Mouse (Mus musculus) activated CD4-positive, CD25-positive, alpha-beta regulatory T cell, adult 4 months (primary cell): ENCODE measurements at regions not wholly inside any gene's neighbourhood (a gene's known extent, or its start where the extent isn't known, plus 50 kb on each side); places are given as distances from the start of the nearest gene placed in this dataset.

Experiments used
- ATAC-seq: one replicate; pipeline ENCODE4 v1.8.0; 2017

DNA sequence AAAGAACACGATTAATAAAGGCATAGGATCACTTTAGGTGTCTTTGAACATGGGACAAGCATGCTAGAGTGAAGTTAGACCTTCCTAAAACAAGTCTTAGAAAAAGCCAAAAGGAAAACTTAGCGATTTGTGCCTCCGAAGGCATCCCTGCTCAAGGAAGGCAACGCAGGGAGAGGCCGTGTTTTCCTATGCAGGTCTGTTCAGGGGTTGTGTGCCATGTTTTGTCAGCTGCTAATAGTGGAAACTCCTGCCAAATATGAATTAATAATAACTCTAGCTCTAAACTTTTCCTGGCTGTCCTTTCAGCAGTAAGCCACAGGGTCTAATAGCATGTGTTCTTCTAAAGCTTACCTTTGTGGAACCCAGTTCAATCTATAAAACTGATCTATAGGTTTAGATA lies 168.4 kb upstream of the Ccdc122 start:
- ATAC-seq: no peak

DNA sequence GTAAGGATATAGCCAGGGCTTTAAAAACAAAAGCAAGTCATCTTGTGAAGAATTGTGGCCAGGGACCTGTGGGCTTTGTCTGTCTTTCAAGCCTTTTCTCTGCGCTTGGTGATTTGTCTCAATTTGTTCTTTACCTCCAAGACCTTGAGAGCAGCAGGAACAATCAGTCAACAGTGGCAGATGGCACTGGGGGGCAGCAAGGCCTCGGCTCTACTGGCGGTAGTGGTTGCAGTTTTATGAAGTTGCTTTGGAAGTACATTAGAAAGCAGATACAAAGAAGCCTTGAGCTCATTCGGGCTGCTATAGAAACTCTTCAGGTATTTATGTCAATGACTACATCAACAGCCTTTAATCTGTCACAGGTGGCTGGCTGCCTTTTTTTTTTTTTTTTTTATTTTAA lies 171.9 kb upstream of the Ccdc122 start:
- no peak for ATAC-seq

DNA sequence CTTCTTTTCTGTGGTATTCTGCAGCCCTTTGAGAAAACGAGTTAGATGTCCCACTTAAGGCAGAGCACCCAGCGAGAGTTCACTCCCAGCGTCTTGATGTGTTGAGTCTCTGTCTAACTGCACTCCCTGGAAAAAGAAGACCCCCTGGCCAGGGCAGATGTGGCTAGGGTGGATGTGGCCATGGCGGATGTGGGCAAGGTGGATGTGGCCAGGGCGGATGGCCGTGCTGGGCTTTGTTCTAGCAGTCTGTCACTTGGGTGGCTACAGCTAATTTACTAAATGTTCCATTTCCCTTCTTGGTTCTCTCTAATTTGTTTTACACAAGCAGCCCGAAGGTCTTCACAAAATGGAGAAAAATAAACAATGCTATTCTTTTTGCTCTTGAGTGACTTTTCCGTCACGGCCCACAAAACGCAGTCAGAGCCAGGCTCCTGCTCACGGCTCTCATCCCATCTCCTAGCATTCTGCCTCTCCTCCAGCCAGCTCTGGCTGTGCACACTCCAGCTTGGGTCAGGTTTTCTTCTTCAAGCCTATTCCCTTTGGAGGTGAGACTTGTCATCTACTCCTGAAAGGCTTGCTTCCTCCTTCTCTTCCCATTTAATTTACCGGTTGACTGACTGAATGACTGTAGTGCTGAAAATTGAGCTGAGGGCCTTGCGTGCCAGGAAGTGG lies 173.4 kb upstream of the Ccdc122 start:
- no peak for ATAC-seq

DNA sequence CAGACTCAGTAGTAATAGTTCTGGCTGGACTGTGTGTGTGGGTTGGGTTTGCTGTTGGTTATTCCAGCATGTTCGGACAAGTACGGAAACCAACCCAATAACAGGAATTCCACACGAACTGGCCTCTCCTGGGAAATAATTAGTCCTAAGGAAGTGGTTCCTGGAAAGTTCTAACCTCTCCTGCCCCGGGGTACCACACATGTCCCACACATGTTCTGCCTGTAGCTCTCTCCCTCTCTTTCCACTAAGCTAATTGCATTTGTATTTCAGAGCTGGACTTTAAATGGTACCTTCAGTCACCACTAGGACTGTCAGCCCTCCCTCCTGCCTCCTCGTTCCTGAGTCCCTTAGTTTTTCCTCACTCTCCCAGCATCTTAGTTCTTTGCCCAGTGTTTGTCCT lies 178.2 kb upstream of the Ccdc122 start:
- ATAC-seq: no peak

DNA sequence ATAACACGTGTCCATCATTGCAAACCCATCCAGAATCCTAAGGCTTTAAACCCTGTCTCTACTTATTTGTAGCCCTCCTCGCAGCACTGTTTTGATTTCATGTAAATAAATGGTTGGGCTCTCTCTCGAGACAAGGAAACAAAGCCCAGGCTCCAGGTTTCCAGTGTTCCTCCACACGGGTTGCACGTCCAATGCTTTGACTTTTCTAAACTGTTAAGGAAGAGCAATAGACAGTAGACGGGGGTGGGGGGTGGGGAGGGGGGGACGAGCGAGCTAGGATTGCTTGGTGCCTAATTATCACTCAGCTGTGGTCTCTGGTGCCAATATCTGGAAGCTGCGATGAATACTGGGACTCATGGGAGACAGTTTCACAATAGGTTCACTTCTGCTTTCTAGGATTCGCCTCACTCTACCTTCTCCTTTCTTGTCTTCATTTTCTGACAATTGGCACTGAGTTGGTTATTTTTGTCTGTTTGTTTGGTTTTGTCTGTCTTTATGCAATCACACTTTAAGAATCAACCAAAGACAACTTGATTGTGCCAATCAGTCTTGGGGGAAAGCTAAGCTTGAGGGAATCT lies 179.3 kb upstream of the Ccdc122 start:
- ATAC-seq: no peak

DNA sequence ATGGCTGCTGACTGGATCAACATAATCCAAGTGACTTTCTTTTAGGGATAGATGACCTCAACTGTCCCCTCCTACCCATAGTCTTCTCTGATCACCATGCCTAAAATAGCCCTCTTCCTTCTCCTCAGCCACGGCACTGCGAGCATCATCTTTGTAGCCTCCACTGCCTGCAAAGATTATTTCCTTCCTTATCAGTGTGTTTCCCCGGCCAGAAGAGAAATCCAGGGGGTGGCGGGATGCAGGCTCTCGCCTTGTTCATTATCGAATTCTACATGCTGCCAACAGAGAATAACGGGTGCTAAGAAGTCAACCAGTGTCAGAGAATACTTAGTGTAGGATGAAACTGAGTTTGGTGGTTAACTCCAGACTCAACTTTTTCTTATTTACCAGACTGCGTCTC lies 180.0 kb upstream of the Ccdc122 start:
- no peak for ATAC-seq

DNA sequence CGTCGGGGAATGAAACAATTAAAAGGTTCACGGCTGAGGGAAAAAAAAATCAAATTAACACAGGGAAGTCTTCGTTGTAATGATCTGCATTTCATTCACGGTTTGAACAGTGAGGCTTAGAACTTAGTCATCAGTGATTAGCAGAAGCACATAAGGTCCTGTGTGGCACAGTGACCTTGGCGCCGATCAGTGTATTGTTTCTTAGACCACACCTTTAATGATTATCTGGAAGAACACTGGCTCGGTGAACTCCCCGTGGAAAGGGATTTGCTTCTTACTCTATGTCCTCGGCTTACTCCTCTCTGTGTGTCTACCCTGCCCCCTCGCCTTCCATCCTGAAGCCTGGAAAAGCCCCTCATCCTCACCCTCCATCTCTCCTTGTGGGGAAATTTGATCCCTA lies 181.6 kb upstream of the Ccdc122 start:
- no peak for ATAC-seq

DNA sequence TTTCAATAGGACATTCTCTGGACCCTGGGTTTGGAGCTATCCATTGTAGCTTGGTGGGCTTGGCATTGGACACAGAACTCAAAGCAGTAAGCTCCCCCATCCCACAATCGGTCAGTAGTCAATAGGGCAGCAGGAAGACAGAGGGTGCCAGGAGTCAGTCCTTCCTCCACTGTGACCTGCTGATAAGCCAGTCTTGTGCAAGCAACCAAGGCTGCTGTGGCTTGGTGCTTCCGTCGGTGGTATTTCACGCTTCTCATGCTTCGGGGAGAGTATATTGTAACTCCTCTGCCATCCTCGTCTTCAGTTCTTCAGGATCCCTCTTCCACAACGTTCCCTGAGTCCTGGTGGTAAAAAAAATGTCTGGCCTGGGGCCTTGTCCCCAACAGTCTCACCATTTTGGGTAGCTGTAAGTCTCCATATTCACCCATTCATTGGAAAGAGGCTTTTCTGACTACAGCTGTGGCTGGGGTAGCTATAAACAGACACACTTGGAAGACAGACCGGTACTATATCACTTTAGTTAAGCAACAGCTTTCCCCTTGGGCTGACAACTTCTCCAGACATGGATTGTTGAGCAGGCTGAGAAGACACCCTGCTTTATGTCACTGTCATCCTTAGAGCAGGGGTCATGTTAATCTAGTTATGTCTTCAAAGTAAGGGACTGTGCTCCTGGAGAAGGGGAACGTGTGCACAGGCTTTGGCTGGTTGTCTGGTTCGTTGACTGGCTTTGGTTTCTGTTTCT lies 184.9 kb upstream of the Ccdc122 start:
- no peak for ATAC-seq

DNA sequence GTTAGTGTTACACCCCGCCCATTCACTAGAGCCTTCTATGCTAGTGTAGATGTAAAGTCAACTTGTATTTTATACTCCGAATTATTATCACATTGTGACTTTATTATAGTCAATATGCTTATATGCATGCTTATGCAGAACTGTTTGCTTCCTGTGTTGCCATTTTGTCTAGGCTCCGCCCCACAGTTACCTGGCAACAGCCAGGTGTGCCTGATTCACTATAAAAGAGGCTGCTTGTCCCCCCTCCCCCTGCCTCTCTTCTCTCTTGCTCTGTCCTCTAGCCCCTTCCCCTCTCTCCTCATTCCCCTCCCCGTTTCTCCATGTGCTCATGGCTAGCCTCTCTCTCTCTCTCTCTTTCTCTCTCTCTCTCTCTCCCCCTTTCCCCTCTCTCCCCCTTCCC lies 185.9 kb upstream of the Ccdc122 start:
- no peak for ATAC-seq

DNA sequence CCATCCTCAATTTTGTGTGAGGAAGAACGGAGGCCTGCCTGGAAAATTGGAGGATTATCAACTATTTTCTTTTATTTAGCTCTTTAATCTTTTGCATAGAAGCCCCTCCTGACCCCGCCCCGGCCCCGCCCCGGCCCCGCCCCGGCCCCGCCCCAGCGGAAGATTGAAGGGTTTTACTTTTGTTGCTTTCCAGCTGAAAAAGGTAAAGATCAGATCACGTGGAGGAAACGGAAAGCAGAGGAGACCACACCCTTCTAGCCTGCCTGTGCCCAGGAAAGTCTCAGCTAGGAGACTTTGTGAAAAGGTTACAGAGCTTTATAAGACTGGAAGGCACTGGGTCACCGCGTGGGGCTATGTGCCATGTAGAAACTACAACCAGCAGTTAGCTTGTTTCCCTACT lies 186.5 kb upstream of the Ccdc122 start:
- no peak for ATAC-seq

DNA sequence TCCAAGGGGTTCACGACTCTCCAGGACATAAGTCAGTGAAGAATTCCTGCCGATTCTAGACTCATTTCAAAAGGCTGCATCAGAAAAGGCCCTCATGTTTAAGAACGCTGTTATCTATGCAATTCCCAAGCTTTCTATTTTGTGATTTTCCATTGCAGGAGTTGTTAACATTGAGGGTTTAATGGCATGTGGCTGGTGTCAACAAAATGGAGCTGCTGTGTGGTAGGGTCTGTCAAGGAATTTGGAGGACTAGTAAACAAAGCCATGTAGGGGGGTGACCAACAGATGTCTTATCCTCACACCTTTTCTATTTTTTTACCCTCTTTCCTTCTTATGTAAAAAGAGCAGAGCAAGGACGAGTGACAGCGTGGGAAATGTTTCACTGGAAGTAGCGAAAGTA lies 186.9 kb upstream of the Ccdc122 start:
- no peak for ATAC-seq

DNA sequence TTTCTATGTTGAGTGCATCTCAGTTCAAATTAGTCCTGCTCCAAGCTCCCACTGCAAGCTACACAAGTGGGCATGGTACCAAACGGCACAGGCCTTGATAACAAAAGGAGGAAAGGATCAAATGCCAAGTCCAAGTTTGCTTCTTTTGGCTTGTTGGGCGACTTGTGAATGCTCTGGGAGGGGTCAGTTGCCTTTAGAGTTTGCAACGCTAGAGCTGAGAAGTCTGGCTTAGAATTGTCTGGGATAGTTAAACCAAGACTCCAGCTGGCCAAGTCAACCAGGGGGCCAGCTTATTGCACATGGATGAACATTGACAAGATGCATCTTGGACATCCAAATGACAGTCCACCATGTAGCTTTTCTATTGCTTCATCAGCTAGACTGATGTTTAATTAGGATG lies 187.5 kb upstream of the Ccdc122 start:
- ATAC-seq: no peak

DNA sequence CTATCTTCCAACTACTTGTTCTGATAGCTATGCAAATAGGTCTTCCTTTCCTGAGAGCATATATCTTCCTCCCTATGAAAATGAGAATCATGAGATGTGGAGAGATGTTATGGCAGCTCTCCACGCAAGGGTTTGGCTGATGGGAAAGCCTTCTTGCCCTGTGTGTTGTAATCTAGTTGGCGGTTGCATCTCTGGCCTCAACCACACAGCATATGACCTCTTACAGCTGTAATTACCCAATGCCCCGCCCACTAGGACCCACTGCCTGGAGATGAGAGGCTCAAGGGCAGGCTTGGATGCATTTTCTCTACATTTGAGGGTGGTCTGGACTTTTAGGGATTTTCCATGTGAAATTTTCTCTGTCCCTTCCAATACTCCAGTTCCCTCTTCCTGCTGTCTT lies 190.9 kb upstream of the Ccdc122 start:
- ATAC-seq: no peak

DNA sequence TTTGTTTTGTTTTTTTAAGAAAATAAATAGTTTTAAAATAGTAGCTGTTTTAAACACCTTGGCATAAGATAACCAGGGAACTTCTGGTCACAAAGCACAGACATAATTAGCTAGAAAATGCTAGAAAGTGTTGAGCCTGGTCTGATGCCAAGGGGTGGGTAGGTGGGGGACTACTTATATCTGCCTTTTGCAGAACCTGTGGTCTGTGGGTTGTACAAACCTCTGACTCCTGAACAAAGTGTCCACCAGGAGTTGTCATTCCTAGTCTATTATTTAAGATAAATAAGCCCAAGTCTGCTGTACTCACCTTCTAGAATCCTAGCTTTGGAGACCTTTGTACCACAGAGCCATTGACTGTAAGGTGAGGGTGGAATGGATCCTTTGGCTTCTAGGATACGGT lies 191.9 kb upstream of the Ccdc122 start:
- no peak for ATAC-seq

DNA sequence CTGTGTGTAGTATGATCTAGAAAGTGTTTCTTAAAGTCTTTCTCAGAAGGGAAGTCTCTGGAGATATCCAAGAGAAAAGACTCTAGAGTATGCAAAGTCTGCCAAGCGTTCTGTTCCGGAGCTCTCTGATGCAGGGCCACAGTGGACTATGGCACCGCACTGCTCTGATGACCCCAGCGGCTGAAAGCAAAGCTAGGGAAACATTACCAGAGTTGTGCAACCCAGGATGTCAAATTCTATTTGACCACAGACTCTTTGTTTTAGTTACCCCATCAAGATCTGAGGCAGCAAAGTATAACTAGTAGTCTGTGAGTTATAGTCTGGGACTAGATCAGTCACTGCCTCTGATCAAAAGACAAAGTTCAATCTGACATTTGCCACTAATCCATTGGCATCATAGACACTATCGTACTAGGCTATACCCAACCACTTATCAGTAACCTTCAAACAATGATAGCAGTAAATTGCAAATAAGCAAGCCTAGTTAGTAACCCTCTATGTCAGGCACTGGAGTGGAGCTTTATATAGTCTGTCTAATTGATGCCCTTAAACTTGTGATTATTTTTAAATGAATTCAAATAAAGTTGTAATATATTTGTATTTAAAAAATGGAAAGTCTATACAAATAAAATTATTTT lies 198.9 kb upstream of the Ccdc122 start:
- ATAC-seq: no peak

DNA sequence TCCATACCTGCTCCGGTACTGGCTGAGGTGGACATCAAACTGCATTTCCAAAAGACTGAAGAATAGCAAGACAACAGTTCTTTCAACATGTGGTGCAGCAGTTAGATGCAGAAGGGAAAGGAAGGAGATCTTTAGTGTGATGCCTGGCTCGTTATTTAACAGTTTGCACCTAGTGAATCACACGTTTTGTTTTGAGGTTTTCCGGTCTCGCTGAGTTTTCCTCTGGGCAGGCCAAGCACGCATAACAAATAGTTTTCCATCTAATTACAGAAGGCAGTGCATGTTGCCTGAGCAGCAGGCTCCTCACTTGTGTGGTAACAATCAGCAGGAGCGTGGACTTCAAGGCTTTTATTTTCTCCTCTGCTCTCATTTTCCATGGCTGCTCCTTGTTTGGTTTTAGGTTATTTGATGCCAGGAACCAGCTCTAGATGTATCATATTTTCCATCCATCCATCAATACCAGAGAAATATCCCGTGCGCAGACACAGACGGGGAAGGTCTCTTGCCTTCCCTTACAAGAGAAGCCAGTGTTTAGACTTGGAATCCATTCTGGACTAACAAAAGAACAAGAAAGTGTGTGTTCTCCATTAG lies 199.6 kb upstream of the Ccdc122 start:
- ATAC-seq: no peak

DNA sequence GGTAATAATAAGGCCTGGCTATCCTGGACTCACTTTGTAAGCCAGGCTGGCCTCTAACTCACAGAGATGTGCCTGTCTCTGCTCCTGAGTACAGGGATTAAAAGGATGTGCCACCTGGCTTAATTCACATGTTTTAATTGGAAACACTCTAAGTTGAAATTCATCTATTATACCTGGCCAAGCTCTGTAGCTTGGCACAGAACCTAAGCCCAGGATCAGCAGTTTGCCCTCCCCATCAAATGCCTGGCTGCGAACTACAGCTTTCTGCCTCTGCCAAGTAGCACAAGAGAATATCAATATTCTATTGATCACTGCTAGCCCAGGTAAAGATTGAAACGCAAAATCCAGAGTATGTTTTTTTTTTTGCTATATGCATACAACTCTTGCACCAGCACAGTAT lies 200.3 kb upstream of the Ccdc122 start:
- no peak for ATAC-seq

DNA sequence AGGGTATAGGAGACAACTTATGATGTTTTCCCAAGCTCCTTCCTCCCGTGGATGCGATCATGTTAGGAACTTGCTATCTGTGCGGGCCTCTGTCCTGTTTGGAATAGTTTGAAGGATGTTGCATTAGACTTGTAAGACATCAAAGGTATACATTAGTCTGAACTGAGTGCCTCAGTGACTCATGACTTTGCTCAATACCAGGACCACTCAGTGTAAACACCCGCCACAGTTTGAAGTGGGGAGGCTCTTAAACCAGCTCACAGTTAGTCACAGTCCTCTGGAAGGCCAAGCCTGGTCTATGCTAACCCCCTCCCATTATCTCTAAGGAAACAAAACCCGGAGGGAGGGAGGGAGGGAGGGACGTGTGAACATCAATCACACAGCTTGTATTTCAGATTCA lies 202.5 kb upstream of the Ccdc122 start:
- no peak for ATAC-seq

DNA sequence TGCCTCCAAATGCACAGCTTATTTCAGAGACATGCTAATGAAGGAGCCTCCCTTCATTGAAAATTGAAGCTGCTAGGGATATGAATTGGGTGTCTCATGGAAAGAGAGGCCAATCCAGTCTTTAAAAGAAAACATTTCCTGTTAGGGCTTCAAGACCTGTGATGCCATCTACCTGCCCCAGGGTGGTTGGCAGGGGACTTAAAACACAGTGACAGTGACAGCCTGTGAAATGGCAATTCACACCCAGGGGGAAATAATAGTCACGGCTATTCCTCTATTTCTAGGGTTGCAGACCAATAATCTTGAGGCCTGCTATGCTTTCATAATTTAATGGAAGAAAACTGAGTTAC lies 207.4 kb upstream of the Ccdc122 start:
- no peak for ATAC-seq

DNA sequence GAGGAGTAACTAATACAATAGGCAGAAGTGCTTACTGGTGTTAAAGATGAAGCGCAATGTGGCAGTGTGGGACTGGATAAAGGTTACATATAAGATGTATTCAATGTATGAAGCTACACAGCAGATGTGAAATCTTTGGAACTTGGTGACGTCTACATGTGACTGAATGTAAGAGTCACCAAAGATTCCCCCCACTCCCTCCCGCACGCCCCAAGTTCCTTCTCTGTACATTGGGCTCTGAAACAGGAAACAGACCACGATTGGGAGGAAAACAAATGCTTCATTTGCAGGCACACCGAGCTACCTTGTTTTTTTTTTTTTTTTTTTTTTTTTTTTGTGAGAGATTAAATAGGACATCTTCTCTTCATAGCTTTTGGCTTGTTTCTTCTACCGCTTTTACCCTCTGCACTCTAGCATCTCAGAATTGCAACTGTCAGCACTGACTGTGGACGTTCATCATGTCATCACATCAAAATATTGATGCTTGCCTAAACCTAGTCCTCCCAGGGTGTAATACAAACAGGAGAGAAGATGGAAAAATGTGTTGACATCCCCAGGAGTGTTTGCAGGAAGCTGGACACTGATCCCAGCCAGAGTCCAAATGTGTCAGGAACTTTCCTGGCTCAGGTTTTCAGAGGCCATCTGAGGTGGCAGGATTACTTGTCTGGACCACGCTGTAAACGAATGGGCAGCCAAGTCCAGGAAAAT lies 208.0 kb upstream of the Ccdc122 start:
- no peak for ATAC-seq

DNA sequence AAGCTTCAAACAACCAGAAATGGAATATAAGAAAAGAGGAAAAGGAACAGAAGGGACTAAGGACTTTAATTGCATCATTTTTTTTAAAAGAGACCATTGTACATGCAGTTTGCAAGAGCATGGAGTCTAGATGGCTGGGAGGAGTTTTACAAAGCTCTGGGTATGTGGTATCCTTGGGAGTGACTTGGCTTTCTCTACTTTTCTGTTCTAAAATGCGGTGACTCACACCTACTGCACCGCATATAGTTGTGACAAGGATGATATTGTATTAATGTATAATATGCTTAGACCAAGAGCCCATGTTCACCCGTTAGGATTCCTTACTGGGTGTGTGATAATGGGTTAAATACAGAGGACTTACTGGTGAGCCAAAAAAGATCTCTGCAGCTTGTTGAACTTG lies 212.5 kb upstream of the Ccdc122 start:
- ATAC-seq: no peak

DNA sequence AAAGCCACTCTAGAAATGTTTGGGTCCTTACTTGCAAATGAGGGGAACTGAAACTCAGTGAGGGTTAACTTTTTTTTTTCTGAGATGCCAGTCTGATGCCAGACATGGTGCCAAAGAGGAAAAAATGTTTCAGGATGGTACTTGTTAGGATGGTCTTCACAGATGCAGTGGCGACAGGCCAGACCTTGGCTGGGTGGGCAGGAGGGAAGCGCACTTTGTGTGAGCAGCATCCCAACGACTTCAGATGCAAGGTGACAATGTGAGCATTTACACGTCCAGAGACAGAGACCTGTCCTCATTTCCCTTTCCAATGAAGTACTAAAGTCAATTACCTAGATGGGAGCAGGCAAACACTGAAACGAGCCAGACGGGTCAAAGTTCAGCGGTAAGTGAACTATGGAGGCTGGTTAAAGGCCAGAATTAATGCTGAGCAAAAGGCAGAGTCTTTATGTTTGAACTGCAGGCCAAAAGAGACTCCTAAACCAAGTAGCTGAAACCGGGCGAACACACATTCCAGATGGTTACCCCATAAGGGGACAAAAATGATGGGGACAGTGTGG lies 213.7 kb upstream of the Ccdc122 start:
- ATAC-seq: no peak

DNA sequence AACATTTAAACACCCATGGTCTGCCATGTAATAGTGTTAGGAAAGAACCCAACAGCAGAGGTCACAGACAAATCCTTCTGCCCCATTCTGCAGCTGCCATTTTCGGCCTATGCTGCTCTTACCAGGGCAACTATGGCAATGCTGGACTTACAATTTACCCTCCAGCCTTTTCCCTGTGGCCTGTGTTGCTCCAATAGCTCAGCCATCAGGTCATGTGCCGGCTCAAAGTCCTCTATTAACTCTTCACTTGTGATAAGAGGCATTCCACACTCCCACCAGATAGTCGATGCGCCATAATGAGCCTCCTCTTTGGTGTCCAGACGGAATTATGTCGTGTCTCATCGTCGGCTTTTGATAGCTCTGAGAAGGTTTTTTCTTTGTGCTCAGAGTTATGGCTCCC lies 214.7 kb upstream of the Ccdc122 start:
- no peak for ATAC-seq
